Mouse (Mus musculus) megakaryocyte, embryonic 14.5 days (primary cell): ENCODE results near the gene Dnajb8.

ENCODE experiments used
- FLI1 ChIP-seq: IDR thresholded peaks from 2 replicates; pipeline ENCODE4 v1.6.1; 2012; ENCODE audit warnings: low read length, inconsistent platforms, mixed read lengths
- GATA1 ChIP-seq: IDR thresholded peaks from 3 replicates; pipeline ENCODE4 v1.6.1; 2012; ENCODE audit warnings: mixed read lengths, low read length, inconsistent platforms, borderline replicate concordance

DNA sequence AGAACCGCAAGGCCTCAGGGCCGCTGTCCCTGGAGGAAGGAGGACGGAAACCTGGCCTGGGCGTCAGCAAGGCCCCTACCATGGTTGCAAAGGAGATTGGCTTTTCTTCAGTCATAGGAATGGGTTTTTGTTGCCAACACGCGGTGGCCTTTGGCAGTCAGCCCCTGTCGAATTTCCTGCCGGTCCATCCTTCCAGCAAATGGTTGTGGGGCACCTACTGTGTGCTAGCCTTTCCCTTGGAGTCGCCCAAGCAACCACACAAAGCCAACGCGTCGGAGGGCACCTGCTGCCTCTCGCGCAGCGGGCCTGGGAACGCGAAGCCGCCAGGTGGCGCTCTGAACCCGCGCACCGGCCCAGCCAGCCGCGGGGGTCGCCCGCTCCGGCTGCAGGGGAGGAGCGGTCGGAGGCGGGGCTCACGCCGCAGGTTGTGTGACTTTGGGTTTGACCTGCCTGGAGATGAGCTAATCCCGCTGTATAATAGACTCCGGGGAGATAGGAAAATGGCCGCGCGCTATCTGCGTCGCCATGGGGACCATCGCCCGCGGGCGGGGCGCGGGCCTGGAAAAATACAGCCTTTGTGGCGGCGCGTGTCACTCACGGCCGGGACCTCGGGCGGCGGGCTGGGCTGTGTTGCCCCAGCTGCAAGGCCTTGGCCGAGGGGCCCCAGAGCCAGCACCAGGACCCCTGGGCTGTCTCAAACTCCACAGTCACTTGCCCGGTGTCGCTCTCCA, 32.6 kb upstream of the Dnajb8 start:
- no peak for TF ChIP-seq FLI1
- no peak for TF ChIP-seq GATA1
